Mouse (Mus musculus): ENCODE results near the gene E330009J07Rik. TPM values are rescaled to one million over a fixed set of nuclear protein-coding genes. Genes with fewer than 3 reads are reported as not detected.

The E330009J07Rik gene
- polyA plus RNA-seq, 1 experiment from 2014 or later: 17.0 TPM

DNA sequence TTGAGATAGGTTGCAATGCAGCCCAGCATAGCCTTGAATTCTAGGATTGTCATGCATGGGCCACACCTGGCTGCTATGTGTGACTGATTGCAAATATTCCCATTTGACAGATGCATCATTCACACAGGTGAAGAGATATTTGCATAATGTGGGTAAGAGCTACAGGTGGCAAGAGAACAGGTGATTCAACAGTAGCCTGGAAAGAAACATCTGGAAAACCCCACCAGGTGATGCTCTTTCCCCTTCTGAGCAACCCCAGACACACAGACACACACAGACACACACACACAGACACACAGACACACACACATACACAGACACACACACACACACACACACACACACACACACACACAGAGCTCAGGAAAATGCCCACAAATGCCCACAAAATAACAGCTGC lies 4.1 kb downstream of the E330009J07Rik start:
- Histone ChIP-seq H3K4me1 (ENCODE audit: control insufficient read depth, insufficient read depth, low read length) (peaks cover 12% of the 10 kb centered on the region), H3K4me3 (ENCODE audit: low read depth, low read length) (no peak overlapping the region), H3K9me3 (ENCODE audit: control insufficient read depth, low read length) (no peaks in the 10 kb centered on the region), H3K9ac (replicated peaks; ENCODE audit: low read depth, low read length) (no peak overlapping the region), H3K27ac (ENCODE audit: low read depth, low read length) (no peak overlapping the region), H3K4me2 (ENCODE audit: low read depth, low read length) (no peak overlapping the region), H3K27me3 (ENCODE audit: control insufficient read depth, insufficient read depth, low read length) (no peaks in the 10 kb centered on the region; the same call in 1 of the 2 replicates), H3K36me3 (ENCODE audit: control insufficient read depth, insufficient read depth, low read length) (no peaks in the 10 kb centered on the region)
- ATAC-seq (ENCODE audit: low read depth): no peak

DNA sequence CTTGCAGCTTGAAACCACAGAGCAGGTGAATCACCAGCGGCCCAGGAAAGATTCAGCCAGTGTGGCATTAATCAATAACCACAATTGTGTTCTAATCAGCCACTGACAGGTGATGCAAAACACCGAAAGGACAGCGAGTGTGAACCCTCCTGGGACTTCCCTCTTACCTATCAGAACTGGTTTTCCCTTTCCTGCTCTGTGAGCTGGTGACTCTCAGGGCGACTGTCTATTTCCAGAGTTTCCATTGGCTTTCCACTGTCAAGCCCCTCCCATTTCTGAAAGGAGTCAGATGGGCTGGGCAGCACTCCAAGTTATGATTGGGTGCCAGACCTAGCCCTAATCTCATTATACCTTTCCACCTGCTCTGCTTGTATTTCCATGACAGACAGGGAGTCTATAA lies 4.6 kb downstream of the E330009J07Rik start:
- no peaks in the 10 kb centered on the region; the same call in 1 of the 2 replicates for H3K27me3 ChIP-seq (ENCODE audit: control insufficient read depth, insufficient read depth, low read length)
- peaks cover 12% of the 10 kb centered on the region for H3K4me1 ChIP-seq (ENCODE audit: control insufficient read depth, insufficient read depth, low read length)
- no peaks in the 10 kb centered on the region for H3K9me3 ChIP-seq (ENCODE audit: control insufficient read depth, low read length)
- no peaks in the 10 kb centered on the region for H3K36me3 ChIP-seq (ENCODE audit: control insufficient read depth, insufficient read depth, low read length)
- H3K27ac ChIP-seq (ENCODE audit: low read depth, low read length): no peak overlapping the region
- H3K9ac ChIP-seq (replicated peaks; ENCODE audit: low read depth, low read length): no peak overlapping the region
- ATAC-seq (ENCODE audit: low read depth): no peak
- WGBS: 60% methylated on average over 4 of the region's 4 CpGs
- H3K4me2 ChIP-seq (ENCODE audit: low read depth, low read length): no peak overlapping the region
- no peak overlapping the region for H3K4me3 ChIP-seq (ENCODE audit: low read depth, low read length)

DNA sequence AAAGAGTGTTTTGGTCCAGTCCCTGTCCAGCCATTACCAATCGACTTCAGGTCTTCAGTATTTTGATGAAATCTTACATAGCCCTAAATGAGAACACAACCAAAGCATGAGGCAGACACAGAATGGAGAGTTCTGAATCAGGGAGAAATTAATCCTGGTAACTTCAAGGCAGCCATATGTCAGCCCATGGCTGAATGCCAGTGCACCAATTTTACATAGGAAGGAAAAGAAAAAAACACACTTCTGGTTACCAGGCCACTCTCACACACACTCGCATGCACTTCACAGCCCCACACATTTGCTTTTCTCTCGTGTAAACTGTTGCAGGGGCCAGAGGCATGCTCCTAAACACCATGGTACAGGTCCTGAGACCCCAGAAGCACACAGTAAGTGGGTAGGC lies 5.1 kb downstream of the E330009J07Rik start:
- H3K4me2 ChIP-seq (ENCODE audit: low read depth, low read length): no peak overlapping the region
- no peaks in the 10 kb centered on the region for H3K36me3 ChIP-seq (ENCODE audit: control insufficient read depth, insufficient read depth, low read length)
- H3K4me3 ChIP-seq (ENCODE audit: low read depth, low read length): no peak overlapping the region
- ATAC-seq (ENCODE audit: low read depth): no peak
- WGBS: 70% methylated on average over 3 of the region's 3 CpGs
- H3K9me3 ChIP-seq (ENCODE audit: control insufficient read depth, low read length): no peaks in the 10 kb centered on the region
- no peak overlapping the region for H3K9ac ChIP-seq (replicated peaks; ENCODE audit: low read depth, low read length)
- H3K27me3 ChIP-seq (ENCODE audit: control insufficient read depth, insufficient read depth, low read length): no peaks in the 10 kb centered on the region; the same call in 1 of the 2 replicates
- peaks cover 12% of the 10 kb centered on the region for H3K4me1 ChIP-seq (ENCODE audit: control insufficient read depth, insufficient read depth, low read length)
- H3K27ac ChIP-seq (ENCODE audit: low read depth, low read length): no peak overlapping the region

DNA sequence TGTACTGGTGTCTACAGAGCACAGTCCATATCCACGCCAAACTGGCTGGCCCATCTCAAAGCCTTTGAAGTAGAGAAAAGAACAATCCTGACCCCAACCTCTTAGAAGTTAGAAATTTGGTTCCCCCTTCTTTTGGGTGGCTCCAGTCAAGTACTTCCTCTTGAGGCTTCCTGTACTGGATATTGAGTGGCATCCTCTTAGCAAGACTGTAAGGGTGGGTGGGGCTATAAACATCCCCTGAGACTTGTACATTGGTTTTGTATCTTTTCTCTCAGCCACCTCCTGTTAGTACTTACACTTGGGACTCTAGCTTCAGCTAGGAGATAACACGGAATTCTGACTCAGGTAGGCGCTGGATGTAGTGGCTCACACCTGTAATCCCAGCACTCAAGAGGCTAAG lies 5.7 kb downstream of the E330009J07Rik start:
- Histone ChIP-seq H3K4me1 (ENCODE audit: control insufficient read depth, insufficient read depth, low read length) (peaks cover 12% of the 10 kb centered on the region), H3K36me3 (ENCODE audit: control insufficient read depth, insufficient read depth, low read length) (no peaks in the 10 kb centered on the region), H3K4me3 (ENCODE audit: low read depth, low read length) (no peak overlapping the region), H3K9me3 (ENCODE audit: control insufficient read depth, low read length) (no peaks in the 10 kb centered on the region), H3K27me3 (ENCODE audit: control insufficient read depth, insufficient read depth, low read length) (no peaks in the 10 kb centered on the region), H3K27ac (ENCODE audit: low read depth, low read length) (no peak overlapping the region), H3K4me2 (ENCODE audit: low read depth, low read length) (no peak overlapping the region), H3K9ac (replicated peaks; ENCODE audit: low read depth, low read length) (no peak overlapping the region)
- WGBS: 94% methylated on average over 3 of the region's 3 CpGs
- no peak for ATAC-seq (ENCODE audit: low read depth)

DNA sequence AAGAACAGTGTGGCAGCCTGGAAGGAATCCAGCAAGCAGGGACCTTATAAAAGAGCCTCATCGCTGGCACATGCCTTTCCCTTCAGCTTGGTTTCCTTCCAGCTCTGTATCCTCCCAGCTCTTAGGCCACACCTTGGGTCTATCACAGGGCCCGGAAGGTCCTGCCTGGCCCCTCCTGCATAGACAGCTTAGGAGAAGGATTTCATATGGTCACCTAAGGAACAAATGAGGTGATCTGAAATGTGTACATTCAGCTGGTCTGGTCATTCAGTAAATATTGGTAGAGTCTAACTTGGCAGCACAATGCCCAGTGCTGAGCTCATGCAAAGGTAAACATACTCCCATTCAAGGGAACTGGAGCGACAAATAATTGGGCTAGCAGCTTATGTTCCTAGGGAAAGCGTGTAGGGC lies 6.4 kb downstream of the E330009J07Rik start:
- WGBS: 76% methylated on average over 4 of the region's 4 CpGs
- H3K27ac ChIP-seq (ENCODE audit: low read depth, low read length): no peak overlapping the region
- no peaks in the 10 kb centered on the region for H3K27me3 ChIP-seq (ENCODE audit: control insufficient read depth, insufficient read depth, low read length)
- ATAC-seq (ENCODE audit: low read depth): no peak
- no peak overlapping the region for H3K9ac ChIP-seq (replicated peaks; ENCODE audit: low read depth, low read length)
- no peak overlapping the region for H3K4me2 ChIP-seq (ENCODE audit: low read depth, low read length)
- no peaks in the 10 kb centered on the region for H3K9me3 ChIP-seq (ENCODE audit: control insufficient read depth, low read length)
- H3K4me1 ChIP-seq (ENCODE audit: control insufficient read depth, insufficient read depth, low read length): peaks cover 10% of the 10 kb centered on the region
- no peaks in the 10 kb centered on the region for H3K36me3 ChIP-seq (ENCODE audit: control insufficient read depth, insufficient read depth, low read length)
- H3K4me3 ChIP-seq (ENCODE audit: low read depth, low read length): no peak overlapping the region

DNA sequence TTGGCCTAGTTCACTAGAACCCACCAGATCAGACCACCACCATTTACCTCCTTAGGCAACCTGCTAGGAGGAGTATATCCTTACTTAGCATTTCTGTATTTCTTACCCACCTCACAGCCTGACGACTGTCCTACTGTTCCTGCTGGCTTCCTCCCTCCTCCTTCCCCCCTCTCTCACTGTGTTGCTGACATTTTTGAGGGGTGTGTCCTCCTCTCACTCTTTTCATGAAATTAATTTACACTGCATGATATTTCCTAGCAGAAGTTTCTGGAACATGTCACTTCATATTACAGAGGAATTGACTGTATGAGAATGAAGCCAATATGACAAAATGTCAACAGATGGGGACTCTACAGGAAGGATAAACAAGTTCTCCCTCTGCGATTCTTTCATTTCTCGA lies 7.2 kb downstream of the E330009J07Rik start:
- H3K27ac ChIP-seq (ENCODE audit: low read depth, low read length): no peak overlapping the region
- no peak for ATAC-seq (ENCODE audit: low read depth)

DNA sequence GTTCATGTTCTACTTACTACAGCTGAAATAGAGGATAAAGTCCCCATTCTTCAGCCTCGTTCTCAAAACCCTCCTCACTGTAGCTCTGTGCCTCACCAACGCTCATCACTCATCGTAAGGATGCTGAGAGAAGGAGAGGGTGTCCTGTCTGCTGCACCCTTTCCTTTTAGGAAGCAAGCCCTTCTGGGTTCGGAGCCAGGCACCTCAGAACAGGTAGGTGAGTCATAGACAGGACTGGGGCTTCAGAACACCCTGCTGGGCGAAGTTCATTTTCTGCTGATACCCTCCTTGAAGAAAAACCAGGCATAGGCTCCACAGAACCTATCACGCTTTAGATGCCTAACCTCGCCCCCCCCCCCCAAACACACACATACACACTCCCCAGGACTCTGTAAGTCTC lies 8.5 kb downstream of the E330009J07Rik start:
- WGBS: 88% methylated on average over 7 of the region's 7 CpGs
- H3K4me2 ChIP-seq (ENCODE audit: low read depth, low read length): no peak overlapping the region
- no peaks in the 10 kb centered on the region for H3K9me3 ChIP-seq (ENCODE audit: control insufficient read depth, low read length)
- H3K4me3 ChIP-seq (ENCODE audit: low read depth, low read length): no peak overlapping the region
- no peaks in the 10 kb centered on the region for H3K36me3 ChIP-seq (ENCODE audit: control insufficient read depth, insufficient read depth, low read length)
- H3K9ac ChIP-seq (replicated peaks; ENCODE audit: low read depth, low read length): no peak overlapping the region
- H3K4me1 ChIP-seq (ENCODE audit: control insufficient read depth, insufficient read depth, low read length): 0 out of 2 replicates have a peak, but pooled peaks cover 5% of the 10 kb centered on the region
- ATAC-seq (ENCODE audit: low read depth): no peak
- no peaks in the 10 kb centered on the region for H3K27me3 ChIP-seq (ENCODE audit: control insufficient read depth, insufficient read depth, low read length)
- no peak overlapping the region for H3K27ac ChIP-seq (ENCODE audit: low read depth, low read length)

More for the DNA sequence above, 7.2 kb downstream of the E330009J07Rik start:
- Histone ChIP-seq H3K4me2 (ENCODE audit: low read depth, low read length) (no peak overlapping the region), H3K4me3 (ENCODE audit: low read depth, low read length) (no peak overlapping the region), H3K36me3 (ENCODE audit: control insufficient read depth, insufficient read depth, low read length) (no peaks in the 10 kb centered on the region), H3K27me3 (ENCODE audit: control insufficient read depth, insufficient read depth, low read length) (no peaks in the 10 kb centered on the region), H3K9ac (replicated peaks; ENCODE audit: low read depth, low read length) (no peak overlapping the region), H3K9me3 (ENCODE audit: control insufficient read depth, low read length) (no peaks in the 10 kb centered on the region), H3K4me1 (ENCODE audit: control insufficient read depth, insufficient read depth, low read length) (0 out of 2 replicates have a peak, but pooled peaks cover 5% of the 10 kb centered on the region)
- 70% methylated on average over 3 of the region's 3 CpGs for WGBS

DNA sequence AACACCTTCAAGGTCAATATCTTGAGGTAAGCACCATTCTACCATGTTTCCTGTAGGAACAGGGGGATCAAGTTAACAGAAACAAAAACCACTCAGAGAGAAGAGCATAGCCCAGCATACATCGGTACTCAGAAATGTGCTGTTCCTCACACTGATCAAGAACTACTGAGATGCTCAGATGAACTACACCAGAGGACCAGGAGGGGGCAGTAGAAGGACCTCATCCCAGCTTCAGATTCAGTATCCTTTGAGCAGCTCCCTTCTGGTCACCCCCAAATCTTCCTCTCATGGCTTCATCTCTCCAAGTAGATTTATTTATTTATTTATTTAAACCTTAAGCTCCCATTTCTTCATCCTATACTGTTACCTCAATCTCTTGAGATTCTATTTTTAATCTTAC lies 12.2 kb downstream of the E330009J07Rik start:
- 75% methylated on average over 1 of the region's 1 CpGs for WGBS
- no peak overlapping the region for H3K9ac ChIP-seq (replicated peaks; ENCODE audit: low read depth, low read length)
- H3K27ac ChIP-seq (ENCODE audit: low read depth, low read length): no peak overlapping the region
- no peaks in the 10 kb centered on the region for H3K27me3 ChIP-seq (ENCODE audit: control insufficient read depth, insufficient read depth, low read length)
- H3K36me3 ChIP-seq (ENCODE audit: control insufficient read depth, insufficient read depth, low read length): no peaks in the 10 kb centered on the region
- H3K4me1 ChIP-seq (ENCODE audit: control insufficient read depth, insufficient read depth, low read length): no peaks in the 10 kb centered on the region
- no peak overlapping the region for H3K4me2 ChIP-seq (ENCODE audit: low read depth, low read length)
- H3K4me3 ChIP-seq (ENCODE audit: low read depth, low read length): no peak overlapping the region
- ATAC-seq (ENCODE audit: low read depth): no peak
- no peaks in the 10 kb centered on the region for H3K9me3 ChIP-seq (ENCODE audit: control insufficient read depth, low read length)

DNA sequence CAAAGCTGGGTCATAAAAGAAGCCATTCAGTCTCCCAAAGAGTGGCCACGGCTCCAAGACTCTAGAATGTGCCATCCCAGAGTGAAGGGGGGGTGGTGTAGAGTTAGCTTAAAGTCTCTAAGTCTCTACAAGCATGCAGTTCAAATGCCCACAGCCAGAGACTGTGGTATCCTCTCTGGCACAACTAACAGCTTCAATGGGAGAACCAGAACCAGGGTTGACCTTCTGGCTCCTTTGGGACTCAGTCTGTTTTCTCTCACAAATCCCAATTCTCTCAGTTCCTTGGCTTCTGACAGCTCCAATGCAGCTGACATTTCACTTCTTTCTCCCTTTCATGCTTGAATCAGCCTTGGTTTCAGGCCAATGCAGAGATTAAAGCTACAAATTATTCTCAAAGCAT lies 12.9 kb downstream of the E330009J07Rik start:
- no peaks in the 10 kb centered on the region for H3K4me1 ChIP-seq (ENCODE audit: control insufficient read depth, insufficient read depth, low read length)
- no peaks in the 10 kb centered on the region for H3K27me3 ChIP-seq (ENCODE audit: control insufficient read depth, insufficient read depth, low read length)
- H3K9me3 ChIP-seq (ENCODE audit: control insufficient read depth, low read length): no peaks in the 10 kb centered on the region
- ATAC-seq (ENCODE audit: low read depth): no peak
- H3K4me3 ChIP-seq (ENCODE audit: low read depth, low read length): no peak overlapping the region
- H3K36me3 ChIP-seq (ENCODE audit: control insufficient read depth, insufficient read depth, low read length): no peaks in the 10 kb centered on the region
- no peak overlapping the region for H3K9ac ChIP-seq (replicated peaks; ENCODE audit: low read depth, low read length)
- H3K27ac ChIP-seq (ENCODE audit: low read depth, low read length): no peak overlapping the region
- no peak overlapping the region for H3K4me2 ChIP-seq (ENCODE audit: low read depth, low read length)
- 59% methylated on average over 1 of the region's 1 CpGs for WGBS

DNA sequence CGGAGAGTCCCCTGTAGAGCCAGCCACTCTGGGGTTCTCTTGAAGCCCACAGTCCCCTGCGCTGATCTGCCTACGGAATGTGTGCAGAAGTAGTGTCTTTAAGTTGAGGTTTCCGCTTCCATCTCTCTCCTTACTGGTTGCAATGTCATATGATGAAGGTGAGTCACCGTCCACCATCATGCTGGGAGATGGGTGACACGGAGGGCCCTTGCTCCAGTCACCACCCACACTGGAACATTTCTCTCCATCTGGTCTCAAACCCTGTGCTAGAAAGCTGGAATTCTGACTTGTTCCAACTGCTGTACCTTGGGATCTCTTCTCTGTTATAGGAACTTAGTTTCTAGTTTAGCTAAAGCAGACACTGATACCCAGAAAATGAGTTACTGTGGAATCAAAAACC lies 14.8 kb downstream of the E330009J07Rik start:
- Histone ChIP-seq H3K36me3 (ENCODE audit: control insufficient read depth, insufficient read depth, low read length) (no peaks in the 10 kb centered on the region), H3K9me3 (ENCODE audit: control insufficient read depth, low read length) (no peaks in the 10 kb centered on the region), H3K4me1 (ENCODE audit: control insufficient read depth, insufficient read depth, low read length) (no peaks in the 10 kb centered on the region), H3K27me3 (ENCODE audit: control insufficient read depth, insufficient read depth, low read length) (no peaks in the 10 kb centered on the region), H3K4me2 (ENCODE audit: low read depth, low read length) (no peak overlapping the region), H3K4me3 (ENCODE audit: low read depth, low read length) (no peak overlapping the region), H3K27ac (ENCODE audit: low read depth, low read length) (no peak overlapping the region), H3K9ac (replicated peaks; ENCODE audit: low read depth, low read length) (no peak overlapping the region)
- 96% methylated on average over 6 of the region's 6 CpGs for WGBS
- ATAC-seq (ENCODE audit: low read depth): no peak

Measured in neural tube, embryonic 14.5 days (tissue).